Mouse (Mus musculus) gastrocnemius, postnatal 25 days (tissue): ENCODE results near the gene Eif4h. TPM values are rescaled to one million over a fixed set of nuclear protein-coding genes. Genes with fewer than 3 reads are reported as not detected.
A peak's percentile ranks its signal among the peaks of the same experiment; 100 is the strongest.

Experiments used
- DNase-seq: peaks from one replicate; pipeline ENCODE4 v3.0.0; 2022
- total RNA-seq, 2 experiments: library from RNA; stranded (reverse); gene quantifications; 1 replicate in 1 of 2; 2 replicates in 1 of 2; pipeline ENCODE4 v1.2.3; 2021

Gene Eif4h
- total RNA-seq, 2 experiments from 2014 or later: 85.7 to 97.7 TPM

DNA sequence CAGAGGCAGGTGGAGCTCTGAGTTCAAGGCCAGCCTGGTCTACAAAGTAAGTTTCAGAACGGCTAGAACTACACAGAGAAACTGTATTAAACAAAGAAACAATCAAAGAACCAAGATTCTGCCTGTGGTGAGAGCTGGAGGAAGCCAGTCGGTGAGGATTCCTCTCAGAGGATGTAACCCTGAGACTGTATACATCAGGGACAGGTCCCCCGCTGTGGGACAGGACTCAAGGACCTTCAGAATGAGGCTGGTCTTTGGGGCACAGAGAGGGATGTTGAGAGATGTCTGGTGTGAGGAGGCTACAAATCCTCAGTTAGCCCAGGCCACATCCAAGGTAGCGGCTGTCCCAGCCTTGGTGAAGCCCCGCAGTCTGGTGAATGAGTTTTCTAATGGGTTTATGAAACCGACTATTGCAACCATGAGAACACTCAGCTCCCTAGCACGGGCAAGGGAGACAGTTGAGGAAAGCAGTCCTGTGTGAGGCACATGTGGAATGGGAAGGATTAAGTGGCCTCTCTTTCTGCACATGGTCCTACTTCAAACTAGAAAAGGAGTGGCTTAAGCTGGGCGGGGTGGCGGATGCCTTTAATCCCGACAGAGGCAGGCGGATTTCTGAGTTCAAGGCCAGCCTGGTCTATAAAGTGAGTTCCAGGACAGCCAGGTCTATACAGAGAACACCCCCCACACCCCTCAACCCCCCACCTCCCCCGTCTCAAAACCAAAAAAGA is 29.2 kb downstream of the Eif4h start:
- DNase-seq: no peak

DNA sequence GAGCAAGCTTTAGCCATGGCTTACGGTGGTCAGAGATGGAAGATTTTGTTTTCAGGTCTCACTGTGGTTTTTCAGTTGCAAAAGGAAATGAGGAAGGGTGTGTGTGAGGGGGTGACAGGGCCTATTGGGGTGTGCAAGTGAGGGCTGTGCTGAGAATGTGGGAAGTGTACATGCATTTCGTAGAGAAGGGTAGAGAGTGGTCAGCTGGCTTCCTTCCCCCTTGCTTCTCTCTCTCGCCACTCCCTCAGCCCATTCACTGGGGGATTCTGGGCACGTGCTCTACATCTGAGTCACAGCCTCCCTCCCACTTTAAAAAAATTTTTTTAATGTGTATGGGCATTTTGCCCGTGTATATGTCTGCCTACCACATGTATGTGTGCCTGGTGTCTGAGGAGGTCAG is 32.2 kb downstream of the Eif4h start:
- no peak for DNase-seq

DNA sequence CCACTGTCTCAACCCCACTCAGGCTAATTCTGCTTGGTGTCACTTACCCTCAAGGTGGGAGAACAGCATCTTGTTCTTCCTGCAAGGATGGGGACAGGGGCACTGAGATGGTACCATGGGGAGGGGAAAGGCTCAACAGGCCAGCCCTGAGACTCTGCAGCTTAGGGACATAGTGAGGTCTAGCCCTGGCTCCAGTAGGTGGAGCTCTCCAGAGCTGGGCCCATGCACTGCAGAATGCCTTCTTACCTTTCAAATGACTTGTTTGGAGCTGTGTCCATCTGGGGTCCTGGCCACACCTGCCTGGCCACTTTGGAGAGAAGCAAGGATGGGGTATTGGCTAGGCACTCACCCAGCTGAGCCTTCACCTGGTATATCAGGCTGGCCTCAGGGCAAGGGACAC is 33.0 kb downstream of the Eif4h start:
- DNase-seq: no peak

DNA sequence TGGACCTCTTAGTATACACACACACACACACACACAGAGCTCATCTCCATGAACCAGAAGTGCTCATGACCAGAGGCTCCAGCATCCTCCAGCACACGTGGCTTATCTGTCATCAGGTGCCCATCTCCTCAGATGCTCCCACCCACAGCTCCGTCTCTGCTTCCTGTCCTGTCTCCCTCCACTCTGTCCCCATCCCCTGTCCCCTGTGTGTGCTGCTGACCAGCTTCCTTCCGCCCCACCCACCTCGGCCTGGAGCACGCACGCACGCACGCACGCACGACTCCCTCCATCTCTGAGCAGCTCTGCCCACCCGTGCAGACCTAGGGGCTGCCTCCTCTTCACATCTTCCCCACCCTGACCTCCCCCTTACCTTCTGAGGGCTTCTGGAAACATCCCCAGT is 34.9 kb downstream of the Eif4h start:
- DNase-seq: no peak

DNA sequence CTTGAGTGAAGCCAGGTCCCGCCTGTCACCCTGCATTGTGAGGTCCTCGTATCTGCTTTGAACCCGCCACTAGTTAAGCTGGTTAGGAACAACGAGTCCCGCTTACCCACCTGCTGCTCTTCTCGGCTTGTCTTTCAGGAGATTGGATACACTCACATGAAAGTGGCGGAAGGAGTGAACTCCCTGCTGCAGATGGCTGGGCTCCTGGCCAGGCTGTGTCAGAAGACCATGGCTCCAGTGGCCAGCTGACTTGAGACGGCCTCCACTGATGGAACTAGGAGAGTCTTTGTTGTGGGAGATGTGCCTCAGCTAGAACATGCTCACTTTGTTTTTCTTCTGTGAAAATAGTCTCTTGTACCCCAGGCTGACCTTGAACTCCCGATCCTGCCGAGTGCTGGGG is 41.6 kb downstream of the Eif4h start:
- peak; percentile 27 for DNase-seq

DNA sequence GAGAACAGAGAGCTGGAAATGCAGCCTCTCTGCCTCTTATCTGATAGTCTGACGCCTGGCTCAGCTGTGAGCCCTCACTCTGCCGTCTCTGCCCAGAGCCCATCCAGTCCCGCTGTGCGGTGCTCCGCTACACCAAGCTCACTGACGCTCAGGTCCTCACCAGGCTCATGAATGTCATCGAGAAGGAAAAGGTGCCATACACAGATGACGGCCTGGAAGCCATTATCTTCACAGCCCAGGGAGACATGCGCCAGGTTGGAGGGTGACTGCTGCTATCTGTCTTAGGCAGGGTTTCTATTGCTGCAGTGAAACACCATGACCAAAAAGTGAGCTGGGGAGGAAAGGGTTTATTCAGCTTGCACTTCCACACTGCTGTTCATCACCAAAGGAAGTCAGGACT is 46.2 kb downstream of the Eif4h start:
- DNase-seq: no peak

DNA sequence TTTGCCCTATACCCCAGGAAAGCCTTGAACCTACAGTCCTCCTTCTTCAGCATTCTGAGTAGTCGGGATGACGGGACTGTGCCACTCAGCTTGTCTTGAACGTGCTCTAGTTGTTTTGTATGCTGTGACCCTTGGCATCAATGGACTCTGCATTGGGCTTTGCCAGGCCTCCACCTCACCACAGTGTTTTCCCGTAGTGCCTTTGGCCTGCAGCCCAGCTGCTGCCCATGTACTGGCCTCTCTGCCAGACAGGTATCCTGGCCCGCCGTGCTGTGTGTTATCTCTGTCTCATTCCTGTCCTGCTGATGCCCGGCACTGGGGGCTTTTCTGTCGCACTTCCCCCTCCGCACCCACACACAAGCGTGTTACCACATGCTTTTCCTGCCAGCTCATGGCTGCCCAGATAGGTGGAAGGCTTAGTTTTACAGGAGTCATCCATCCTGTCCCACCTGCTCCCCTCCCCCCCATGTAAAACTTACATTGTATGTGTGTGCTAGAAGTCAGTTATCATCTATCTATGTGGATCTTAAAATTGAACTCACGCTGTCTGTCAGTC is 47.2 kb downstream of the Eif4h start:
- no peak for DNase-seq

DNA sequence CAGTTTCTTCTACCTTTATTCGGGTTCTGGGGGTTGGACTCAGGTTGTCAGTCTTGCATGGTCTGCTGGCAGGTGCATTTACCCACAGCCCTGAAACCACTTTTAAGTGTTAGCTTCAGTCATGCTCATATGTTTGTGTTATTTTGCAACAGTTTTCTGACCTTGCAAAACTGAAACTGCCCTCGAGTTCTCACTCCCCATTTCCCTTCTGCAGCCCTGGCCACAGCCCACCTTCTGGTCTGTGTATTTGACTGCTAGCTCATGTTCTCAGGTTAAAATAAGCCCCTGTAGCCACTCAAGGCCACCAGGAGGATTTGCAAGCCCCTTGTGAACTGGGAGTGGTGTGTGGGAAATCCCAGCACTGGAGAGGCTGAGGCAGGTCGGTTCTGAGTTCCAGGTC is 49.4 kb downstream of the Eif4h start:
- no peak for DNase-seq

DNA sequence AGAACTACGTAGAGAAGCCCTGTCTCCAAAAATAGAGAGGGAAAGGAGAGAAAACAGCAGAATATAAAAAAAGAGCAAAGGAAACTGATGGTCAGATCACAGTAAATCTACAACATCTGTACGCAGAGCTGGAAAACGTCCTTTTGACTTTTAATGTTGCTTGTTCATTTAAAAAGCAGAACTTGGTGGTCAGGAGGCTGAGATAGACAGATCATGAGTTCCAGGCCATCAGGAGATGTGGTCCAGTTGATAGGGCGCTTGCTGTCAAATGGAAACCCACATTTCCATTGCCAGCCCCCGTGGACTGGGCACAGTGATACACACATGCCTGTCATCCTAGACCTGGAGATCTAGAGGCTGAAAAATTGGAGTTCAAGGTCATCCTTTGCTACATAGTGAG is 54.5 kb downstream of the Eif4h start:
- no peak for DNase-seq

DNA sequence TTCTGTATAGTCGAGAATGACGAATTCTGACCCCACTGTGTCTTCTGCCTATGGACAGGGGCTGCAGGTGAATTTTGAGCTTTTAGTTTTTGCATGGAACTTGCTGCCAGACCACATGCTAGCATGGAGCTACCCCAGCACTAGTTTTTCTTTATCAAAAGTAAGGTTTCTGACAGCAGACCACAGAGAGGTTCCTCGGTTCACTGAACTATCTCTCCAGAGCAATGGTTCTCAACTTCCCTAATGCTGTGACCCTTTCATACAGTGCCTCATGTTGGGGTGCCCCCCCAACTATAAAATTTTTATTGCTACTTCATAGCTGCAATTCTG is 55.4 kb downstream of the Eif4h start:
- no peak for DNase-seq

DNA sequence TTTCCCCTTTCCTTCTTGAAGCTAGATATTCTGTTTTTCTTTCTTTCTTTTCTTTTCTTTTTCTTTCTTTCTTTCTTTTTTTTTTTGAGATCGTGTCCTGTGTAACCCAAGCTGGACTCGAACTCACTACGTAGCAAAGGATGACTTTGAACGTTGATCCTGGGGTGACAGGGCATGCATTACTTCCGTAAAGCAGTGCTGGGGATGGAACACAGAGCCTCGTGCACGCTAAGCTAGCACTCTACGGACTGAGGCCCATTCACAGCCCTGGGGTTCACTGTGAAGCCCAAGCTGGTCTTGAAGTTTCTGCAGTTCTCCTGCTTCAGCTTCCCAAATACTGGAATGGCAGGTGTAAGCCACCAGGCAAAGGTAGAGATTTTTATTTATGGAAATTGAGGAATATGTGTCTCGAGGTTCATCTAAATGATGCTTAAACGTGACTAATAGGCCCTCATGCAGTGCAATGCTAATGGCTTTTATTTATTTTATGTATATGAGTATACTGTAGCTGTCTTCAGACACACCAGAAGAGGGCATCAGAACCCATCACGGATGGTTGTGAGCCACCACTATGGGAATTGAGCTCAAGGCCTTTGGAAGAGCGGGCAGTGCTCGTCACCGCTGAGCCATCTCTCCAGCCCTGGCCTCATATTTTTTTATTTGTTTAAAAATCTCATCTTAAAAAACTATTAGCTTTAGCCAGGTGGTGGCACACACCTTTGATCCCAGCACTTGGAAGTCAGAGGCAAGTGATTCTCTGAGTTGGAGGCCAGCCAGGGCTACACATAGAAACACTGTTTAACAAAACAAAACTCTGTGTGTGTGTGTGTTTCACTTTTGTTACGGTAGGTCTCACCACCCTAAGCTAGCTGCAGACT is 56.0 kb downstream of the Eif4h start:
- no peak for DNase-seq

DNA sequence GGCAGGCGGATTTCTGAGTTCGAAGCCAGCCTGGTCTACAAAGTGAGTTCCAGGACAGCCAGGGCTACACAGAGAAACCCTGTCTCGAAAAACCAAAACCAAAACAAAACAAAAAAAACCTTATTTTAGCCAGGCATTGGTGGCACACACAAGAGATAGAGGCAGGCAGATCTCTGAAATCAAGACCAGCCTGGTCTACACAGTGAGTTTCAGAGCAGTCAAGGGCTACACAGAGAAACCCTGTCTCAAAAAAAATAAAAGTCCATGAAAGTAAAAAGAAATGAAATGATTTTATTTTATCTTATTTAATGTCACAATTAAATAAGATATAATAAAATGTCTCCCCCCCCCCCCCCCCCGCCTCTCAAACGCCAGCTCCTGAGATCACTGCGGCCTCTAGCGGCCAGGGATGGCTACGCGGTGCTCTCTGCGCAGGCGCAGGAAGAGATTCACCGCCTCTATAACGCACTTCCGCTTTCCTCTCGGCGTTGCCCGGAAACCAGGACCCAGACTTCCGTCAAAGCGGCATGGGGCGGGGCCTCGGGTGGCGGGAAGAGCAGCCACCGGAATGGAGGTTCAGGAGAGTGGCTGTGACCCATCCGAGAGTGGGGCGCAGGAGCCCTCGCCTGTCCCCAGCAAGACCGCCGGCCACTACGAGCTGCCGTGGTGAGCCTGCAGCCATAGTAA is 56.9 kb downstream of the Eif4h start:
- peak; percentile 93 for DNase-seq

DNA sequence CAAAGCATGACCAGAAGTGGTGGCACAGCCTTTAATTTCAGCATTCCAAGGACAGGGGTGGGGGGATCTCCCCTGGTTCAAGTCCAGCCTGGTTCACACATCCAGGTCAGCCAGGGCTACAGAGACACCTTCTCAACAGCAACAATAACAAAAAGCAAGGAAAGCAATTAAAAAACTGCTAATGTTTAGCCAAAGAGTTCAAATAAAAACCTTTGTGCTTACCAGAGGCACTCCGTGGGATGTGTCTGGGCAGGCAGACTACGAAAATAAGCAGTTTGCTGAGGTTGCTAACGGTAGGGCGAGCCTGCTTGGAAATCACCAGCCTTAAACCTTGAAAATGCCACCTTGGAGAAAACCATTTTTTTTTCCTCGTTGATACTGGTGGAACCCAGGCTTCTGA is 58.1 kb downstream of the Eif4h start, which contains the start of gene Rfc2:
TSS of gene Rfc2 (plus strand) at position 221 of the 400 bp plus-strand sequence.
- no peak for DNase-seq

DNA sequence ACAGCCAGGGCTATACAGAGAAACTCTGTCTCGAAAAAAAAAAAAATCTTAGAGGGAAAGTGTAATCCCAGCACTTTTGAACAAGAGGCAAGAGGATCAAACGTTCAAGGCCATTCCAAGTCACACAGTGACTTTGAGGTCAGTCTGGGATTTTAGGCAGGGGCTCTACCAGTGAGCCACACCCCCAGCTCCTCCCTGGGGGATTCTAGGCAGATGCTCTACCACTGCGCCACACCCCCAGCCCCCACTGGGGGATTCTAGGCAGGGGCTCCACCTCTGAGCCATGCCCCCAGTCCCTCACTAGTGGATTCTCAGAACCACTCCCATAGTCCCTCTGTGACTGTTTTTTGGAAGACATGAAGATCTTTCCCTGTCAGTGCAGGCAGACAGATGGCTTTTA is 60.2 kb downstream of the Eif4h start:
- DNase-seq: no peak

DNA sequence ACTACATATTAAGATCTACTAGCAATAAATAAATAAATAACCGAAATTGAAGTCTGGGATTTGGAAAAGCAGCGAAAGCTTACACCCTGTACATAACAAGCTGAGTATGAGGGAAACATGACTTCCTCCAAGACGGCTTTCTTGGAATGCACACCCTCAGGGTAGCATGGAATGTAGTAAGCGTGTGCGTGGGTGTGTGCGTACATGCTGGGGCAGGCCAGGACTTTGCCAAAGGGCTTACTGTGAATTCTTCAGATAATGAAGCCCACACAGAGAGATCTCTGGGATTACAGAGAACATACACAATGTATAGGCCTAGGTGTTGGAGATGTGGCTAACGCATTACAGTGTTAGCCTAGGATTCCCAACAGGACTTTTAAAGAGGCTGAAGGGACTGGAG is 61.8 kb downstream of the Eif4h start:
- no peak for DNase-seq

DNA sequence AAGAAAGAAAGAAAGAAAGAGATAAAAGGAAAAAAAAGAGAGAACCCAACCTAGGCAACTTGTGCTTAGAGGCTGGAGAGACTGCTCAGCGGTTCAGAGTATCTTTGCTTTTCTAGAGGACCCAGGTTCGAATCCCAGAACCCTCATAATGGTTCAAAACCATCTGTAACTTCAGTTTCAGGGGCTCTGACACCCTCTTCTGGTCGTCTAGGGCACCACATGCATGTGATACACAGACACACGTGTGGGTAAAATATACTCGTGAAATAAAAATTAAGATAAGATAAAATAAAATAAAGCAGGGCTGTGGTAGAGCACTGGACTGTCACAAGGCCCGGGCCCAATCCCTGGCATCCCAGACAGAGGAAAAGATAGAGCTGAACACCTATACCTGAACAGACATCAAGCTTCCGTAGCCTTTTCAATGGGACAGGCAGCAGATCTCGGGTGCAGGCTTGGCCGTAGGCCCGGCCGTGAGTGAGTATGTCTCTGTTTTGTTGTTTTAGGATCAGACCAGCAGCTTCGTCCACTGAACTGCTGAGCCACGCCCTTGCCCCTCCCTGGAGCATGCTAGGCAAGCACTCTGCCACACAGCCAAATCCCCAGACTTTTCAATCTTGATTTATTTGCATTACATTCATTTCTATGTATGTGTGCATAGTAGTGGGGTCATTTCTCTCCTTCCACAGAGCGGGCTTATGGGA is 62.6 kb downstream of the Eif4h start:
- no peak for DNase-seq

DNA sequence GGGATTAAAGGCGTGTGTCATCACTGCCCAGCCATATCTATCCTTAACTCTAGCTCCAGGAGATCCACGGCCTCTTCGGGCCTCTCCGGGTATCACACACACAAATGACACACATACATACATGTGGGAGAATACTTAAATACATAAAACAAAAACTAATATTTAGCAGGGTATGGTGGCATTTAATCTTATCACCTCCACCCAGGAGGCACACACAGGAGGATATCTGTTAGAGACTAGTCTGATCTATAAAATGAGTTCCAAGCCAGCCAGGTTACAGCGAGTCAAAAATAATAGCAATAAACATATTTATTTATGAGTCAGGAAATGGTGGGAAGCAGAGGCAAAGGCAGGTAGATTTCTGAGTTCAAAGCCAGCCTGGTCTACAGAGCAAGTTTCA is 63.5 kb downstream of the Eif4h start:
- DNase-seq: no peak

DNA sequence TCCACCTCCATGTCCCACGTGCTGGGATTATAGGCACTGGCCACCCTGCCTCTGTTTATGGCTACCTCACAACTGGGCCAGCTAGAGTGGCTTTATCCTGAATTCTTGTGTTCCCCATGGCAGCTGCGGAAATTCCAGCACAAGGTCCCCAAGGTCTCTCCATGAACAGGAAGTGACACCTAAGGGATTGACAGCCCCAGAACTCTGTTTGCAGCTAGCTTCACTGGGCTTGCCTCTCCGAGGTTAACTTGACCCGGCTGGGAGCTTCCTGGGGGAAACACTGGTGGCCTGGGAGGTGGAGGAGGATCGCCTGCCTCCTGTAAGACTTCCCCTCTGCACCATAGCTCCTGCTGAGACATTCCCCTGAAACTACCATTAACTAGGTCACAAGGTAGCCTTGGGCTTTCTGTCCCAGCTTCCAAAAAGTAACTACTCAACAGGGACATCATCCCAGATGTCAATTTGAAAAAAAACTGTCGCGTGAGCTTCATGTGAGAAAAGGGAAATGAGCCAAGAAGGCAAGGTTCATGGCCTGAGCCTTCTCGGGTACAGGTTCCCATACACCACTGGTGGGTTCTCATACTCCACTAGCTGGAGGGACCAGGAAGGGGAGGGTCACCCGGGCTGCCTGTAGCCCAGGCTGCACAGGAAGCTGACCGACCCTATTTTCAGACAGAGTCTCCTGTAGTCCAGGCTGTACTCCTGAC is 66.6 kb downstream of the Eif4h start:
- no peak for DNase-seq

DNA sequence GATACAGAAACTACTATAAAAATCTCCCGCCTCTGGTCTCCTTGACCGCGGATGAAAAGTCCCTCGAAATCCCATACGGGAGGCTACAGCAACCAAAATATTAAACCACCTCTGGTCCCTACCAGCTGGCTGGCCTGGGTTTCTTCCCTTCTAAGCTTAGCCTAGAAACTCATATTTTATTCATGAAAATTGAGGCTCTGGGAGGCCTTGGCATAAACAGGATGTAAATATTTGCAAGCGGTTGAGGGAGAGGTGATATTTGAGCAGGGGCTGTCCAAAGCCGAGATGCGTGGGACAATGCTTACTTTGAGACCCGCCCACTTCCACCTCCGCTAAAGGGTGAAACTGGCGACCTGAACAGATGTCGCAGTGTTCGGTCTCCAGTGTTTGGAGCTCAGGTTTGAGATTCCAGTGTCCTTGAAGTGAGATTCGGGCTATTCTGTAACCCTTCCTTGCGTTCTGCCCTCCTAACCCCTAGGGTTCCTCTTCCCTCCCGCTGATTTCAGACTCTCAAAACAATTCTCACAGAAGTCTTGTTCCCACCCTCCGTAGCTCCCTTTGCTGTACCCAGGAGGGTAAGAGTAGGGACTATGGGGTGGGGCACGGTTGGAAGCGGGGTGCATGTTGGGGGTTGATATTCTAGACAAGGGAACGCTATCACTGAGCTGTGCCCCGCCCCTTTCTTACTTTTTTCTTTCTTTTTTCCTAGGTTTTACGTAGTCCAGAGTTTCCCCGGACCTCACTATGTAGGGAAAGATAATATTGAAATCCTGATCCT is 67.4 kb downstream of the Eif4h start:
- no peak for DNase-seq
